Mouse (Mus musculus): ENCODE measurements at regions not wholly inside any gene's neighbourhood (a gene's known extent, or its start where the extent isn't known, plus 50 kb on each side); places are given as distances from the start of the nearest gene placed in this dataset.

DNA sequence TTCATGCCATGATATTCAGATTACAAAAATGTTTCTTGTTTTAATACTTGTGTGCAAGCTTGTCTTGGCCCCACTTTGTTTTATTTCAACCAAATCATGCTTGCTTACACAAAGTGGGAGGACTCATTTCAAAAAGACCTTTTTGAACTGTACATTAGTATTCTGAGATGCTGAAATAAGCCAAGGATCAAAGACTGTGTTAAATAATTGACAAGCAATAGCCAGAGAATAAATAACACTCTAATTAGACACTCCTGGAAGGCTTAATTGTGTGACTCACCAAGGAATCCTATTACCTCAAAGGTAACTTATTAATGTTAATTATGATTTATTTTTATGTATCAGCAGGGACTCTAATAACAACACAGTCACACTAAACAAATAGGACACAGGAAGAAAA is 212.2 kb downstream of the Pcdh20 start:
- TF ChIP-seq CTCF (IDR thresholded peaks at IDR 0.05) (no peak), POLR2A (IDR thresholded peaks at IDR 0.05; ENCODE audit: insufficient read depth, low read depth, low read length) (no peak), EP300 (IDR thresholded peaks at IDR 0.05; ENCODE audit: insufficient read depth, low read depth, low read length) (no peak)
